Mouse (Mus musculus): ENCODE data around the gene Ctnna3.

DNA sequence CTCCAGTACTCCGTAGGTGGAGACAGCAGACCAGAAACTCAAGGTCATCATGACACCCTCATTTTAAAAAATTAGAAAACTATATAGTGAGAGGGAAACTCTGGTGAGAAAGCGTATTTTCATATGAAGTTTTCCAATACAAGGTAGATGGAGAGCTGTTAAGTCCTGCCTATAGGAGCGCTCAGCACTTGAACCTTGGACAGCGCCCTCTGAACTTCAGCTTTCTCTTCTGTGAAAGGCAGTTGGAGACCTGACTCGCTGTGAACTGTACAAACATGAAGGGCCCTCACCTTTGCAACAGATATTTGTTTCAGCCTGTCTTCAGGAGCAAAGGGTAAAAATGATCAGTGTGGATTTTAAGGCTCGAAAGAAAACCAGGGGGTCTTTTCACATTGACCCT, 571.6 kb downstream of the Ctnna3 start:
- no peak for TF ChIP-seq CTCF (IDR thresholded peaks at IDR 0.05; ENCODE audit: low read depth)
- no peak for TF ChIP-seq EP300 (IDR thresholded peaks at IDR 0.05; ENCODE audit: low read depth)

Data from liver, postnatal 0 days (tissue).